Mouse (Mus musculus) layer of hippocampus, adult 8-10 months (tissue): ENCODE measurements around the gene Cdk7. TPM values are rescaled to one million over a fixed set of nuclear protein-coding genes. Genes with fewer than 3 reads are reported as not detected.

Experiments used
- DNase-seq, 2 experiments: peaks; one replicate each; pipeline ENCODE4 v3.0.0; 2022; ENCODE audit warnings: low spot score in 2 of 2
- total RNA-seq, 4 experiments: library from RNA; stranded (reverse); gene quantifications; 2 replicates each; pipeline ENCODE4 v1.2.4; 2022

The Cdk7 gene
- total RNA-seq, 4 experiments from 2014 or later: 38.7 to 47.0 (median 42.0) TPM

GRCm38 (mm10) chr13:100728086-100728485 is 2.7 kb downstream of the Cdk7 start:
- no peak for DNase-seq

GRCm38 (mm10) chr13:100725194-100725593 is 5.5 kb downstream of the Cdk7 start:
- DNase-seq: no peak

GRCm38 (mm10) chr13:100724051-100724754 is 6.5 kb downstream of the Cdk7 start:
- DNase-seq: no peak

GRCm38 (mm10) chr13:100721656-100722055 is 9.1 kb downstream of the Cdk7 start:
- DNase-seq: no peak

- no peak for DNase-seq
Observed at GRCm38 (mm10) chr13:100715467-100715866, 15.3 kb downstream of the Cdk7 start.

- DNase-seq: no peak
Observed at GRCm38 (mm10) chr13:100706206-100706605, 24.5 kb downstream of the Cdk7 start.

GRCm38 (mm10) chr13:100703468-100703867 is 27.3 kb downstream of the Cdk7 start:
- DNase-seq: no peak

GRCm38 (mm10) chr13:100698866-100699265 is 31.9 kb downstream of the Cdk7 start:
- DNase-seq: no peak

GRCm38 (mm10) chr13:100697541-100697940 is 33.2 kb downstream of the Cdk7 start:
- no peak for DNase-seq

- no peak for DNase-seq
Observed at GRCm38 (mm10) chr13:100687513-100687912, 43.2 kb downstream of the Cdk7 start.

- DNase-seq: no peak
Observed at GRCm38 (mm10) chr13:100684355-100684754, 46.4 kb downstream of the Cdk7 start.

GRCm38 (mm10) chr13:100682837-100683236 is 47.9 kb downstream of the Cdk7 start:
- no peak for DNase-seq

- no peak for DNase-seq
Observed at GRCm38 (mm10) chr13:100681615-100682014, 49.1 kb downstream of the Cdk7 start.

GRCm38 (mm10) chr13:100675936-100676635 is 54.7 kb downstream of the Cdk7 start:
- no peak for DNase-seq

GRCm38 (mm10) chr13:100670181-100670741 is 60.5 kb downstream of the Cdk7 start:
- no peak for DNase-seq

- DNase-seq: no peak
Observed at GRCm38 (mm10) chr13:100669291-100670022, 61.3 kb downstream of the Cdk7 start, which contains the start of gene Ccdc125. Gene Ccdc125 (plus strand): TSS chr13:100669717.

- peak in 1 of 2 experiments; percentile 38 for DNase-seq
Observed at GRCm38 (mm10) chr13:100659864-100660456, 70.8 kb downstream of the Cdk7 start.

GRCm38 (mm10) chr13:100658091-100658490 is 72.6 kb downstream of the Cdk7 start:
- DNase-seq: no peak
